Mouse (Mus musculus) olfactory bulb, adult 2 months (tissue): ENCODE data around the gene Sstr5. TPM values are rescaled to one million over a fixed set of nuclear protein-coding genes. Genes with fewer than 3 reads are reported as not detected.

ENCODE experiments used
- H3K27ac ChIP-seq: fragments of 200-500 bp; 2 replicates; pipeline ENCODE4 v1.5.1; 2012; ENCODE audit warnings: low read depth, low read length; ENCODE audit not compliant: insufficient read depth
- H3K4me1 ChIP-seq: fragments of 200-500 bp; 2 replicates; pipeline ENCODE4 v1.6.1; 2012; ENCODE audit warnings: low read length; ENCODE audit not compliant: control insufficient read depth, insufficient read depth
- H3K4me3 ChIP-seq: fragments of 200-500 bp; 2 replicates; pipeline ENCODE4 v1.5.1; 2012; ENCODE audit warnings: mild to moderate bottlenecking, low read depth, low read length, moderate library complexity; ENCODE audit not compliant: insufficient read depth
- CTCF ChIP-seq: fragments of 200-500 bp; IDR thresholded peaks from 2 replicates; pipeline ENCODE4 v1.5.1; 2012; ENCODE audit warnings: low read depth, mild to moderate bottlenecking, low read length, moderate library complexity; ENCODE audit not compliant: insufficient read depth
- POLR2A ChIP-seq: fragments of 200-500 bp; IDR thresholded peaks from 2 replicates; pipeline ENCODE4 v1.6.1; 2012; ENCODE audit warnings: mild to moderate bottlenecking, low read depth, low read length, moderate library complexity; ENCODE audit not compliant: insufficient read depth
- WGBS: fragments of 180-500 bp; shearing (Covaris S2); methylation state at CpG from one replicate; pipeline ENCODE4 v1.1.7; 2018; 5-methylcytosine and 5-hydroxymethylcytosine counted together
- polyA plus RNA-seq: library from polyadenylated mRNA; stranded (reverse); fragments of >200 nt; gene quantifications from 2 replicates; pipeline ENCODE4 v1.2.4, GENCODE M21; 2012; ENCODE audit warnings: low replicate concordance; ENCODE audit not compliant: missing spikeins, insufficient read depth, insufficient read length

The Sstr5 gene
- not detected in 2 replicates for polyA plus RNA-seq

- no peak for TF ChIP-seq POLR2A
- no peak for TF ChIP-seq CTCF
- Histone ChIP-seq H3K4me1 (peaks cover 8% of the 10 kb centered on the region; the same call in 1 of the 2 replicates), H3K4me3 (0 out of 2 replicates have a peak within 1 kb of the TSS, but pooled peaks have one; percentile 7), H3K27ac (no peak within 1 kb of the TSS)
- 1% methylated on average over 28 of the region's 28 CpGs for WGBS
Measured at GRCm38 (mm10) chr17:25497013-25497412, at the start of gene Sstr5. Sstr5 (minus strand) TSS chr17:25497288.

DNA sequence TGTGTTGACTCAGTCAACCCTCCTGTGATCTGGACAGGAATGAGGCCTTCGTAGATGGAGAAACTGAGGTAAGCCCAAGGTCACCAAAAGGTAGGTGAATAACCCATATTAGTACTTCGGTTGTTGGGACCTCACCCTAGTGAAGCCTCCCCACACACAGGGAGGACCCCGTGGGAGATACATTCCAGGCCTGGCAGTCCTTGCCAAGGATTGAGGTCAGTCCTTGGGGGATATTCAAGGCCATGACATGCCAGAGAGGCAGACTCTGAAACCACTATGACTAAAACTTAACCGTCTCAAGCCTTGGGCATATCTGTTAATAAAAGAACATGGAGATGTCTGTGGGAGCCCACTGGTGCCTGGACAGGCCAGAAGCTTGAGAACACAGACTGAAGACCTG lies 44.7 kb upstream of the Sstr5 start:
- Histone ChIP-seq H3K4me3 (no peak overlapping the region), H3K4me1 (peaks cover 12% of the 10 kb centered on the region), H3K27ac (no peak overlapping the region)
- TF ChIP-seq CTCF = no peak
- TF ChIP-seq POLR2A = no peak
- WGBS = 87% methylated on average over 4 of the region's 4 CpGs

- 85% methylated on average over 5 of the region's 5 CpGs for WGBS
- Histone ChIP-seq H3K27ac (no peak overlapping the region), H3K4me1 (peaks cover 10% of the 10 kb centered on the region), H3K4me3 (no peak overlapping the region)
- TF ChIP-seq CTCF (no peak), POLR2A (no peak)
Measured at GRCm38 (mm10) chr17:25540731-25541130, 43.6 kb upstream of the Sstr5 start.

GRCm38 (mm10) chr17:25538945-25539875 lies 42.1 kb upstream of the Sstr5 start:
- no peak overlapping the region for H3K4me3 ChIP-seq
- peaks cover 10% of the 10 kb centered on the region for H3K4me1 ChIP-seq
- WGBS = 42% methylated on average over 27 of the region's 27 CpGs
- no peak overlapping the region for H3K27ac ChIP-seq
- no peak for TF ChIP-seq POLR2A

- no peak overlapping the region for H3K27ac ChIP-seq
- TF ChIP-seq CTCF (no peak), POLR2A (no peak)
- 54% methylated on average over 8 of the region's 8 CpGs for WGBS
- peaks cover 10% of the 10 kb centered on the region; the same call in 1 of the 2 replicates for H3K4me1 ChIP-seq
- no peak overlapping the region for H3K4me3 ChIP-seq
Measured at GRCm38 (mm10) chr17:25530357-25531022, 33.4 kb upstream of the Sstr5 start.

DNA sequence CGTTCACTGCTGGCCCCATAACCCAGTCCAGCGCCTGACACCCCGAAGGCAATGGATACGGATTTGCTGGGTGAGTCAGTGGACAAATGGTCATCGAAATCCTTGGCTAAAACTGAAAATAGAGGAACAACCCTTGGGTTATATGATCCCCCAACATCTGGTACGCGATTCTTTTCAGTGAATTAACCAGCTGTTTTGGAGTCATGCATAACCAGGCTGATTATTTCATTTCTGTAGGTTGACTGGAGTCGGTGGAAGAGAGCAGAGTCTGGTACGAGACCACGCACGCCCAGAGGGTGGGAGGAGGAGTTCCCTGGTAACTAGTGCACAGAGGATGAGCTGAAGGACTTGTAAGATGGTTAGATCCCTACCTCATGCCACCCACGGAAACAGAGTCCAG lies 25.0 kb upstream of the Sstr5 start:
- H3K4me3 ChIP-seq = no peak overlapping the region
- WGBS = 83% methylated on average over 12 of the region's 12 CpGs
- H3K4me1 ChIP-seq = peaks cover 20% of the 10 kb centered on the region
- H3K27ac ChIP-seq = no peak overlapping the region
- TF ChIP-seq CTCF (no peak), POLR2A (no peak)

GRCm38 (mm10) chr17:25520492-25520891 lies 23.4 kb upstream of the Sstr5 start:
- Histone ChIP-seq H3K27ac (no peak overlapping the region), H3K4me1 (peaks cover 18% of the 10 kb centered on the region), H3K4me3 (no peak overlapping the region)
- TF ChIP-seq POLR2A (no peak), CTCF (no peak)
- 57% methylated on average over 9 of the region's 9 CpGs for WGBS

DNA sequence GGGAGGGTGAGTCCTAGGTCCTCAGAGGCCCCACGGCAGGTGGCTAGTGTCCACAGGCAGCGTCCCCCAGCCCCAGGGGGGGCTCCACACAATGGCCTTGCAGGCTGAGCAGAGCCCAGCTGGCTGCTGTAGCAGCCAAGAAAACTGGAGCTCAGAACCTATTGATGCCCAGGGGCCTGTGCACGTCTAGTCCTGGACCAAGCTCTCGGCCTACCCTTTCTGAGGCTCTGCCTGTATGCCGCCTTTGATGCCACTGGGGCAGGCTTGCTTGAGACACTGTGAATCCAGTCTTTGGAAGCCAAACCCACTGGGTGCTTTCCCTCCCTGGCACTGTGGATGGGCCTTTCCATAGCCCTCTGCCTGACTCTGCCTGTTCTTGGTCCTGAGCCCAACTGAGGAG lies 22.4 kb upstream of the Sstr5 start:
- 68% methylated on average over 5 of the region's 5 CpGs for WGBS
- H3K4me3 ChIP-seq = no peak overlapping the region
- H3K27ac ChIP-seq = no peak overlapping the region
- H3K4me1 ChIP-seq = peaks cover 18% of the 10 kb centered on the region
- no peak for TF ChIP-seq POLR2A
- no peak for TF ChIP-seq CTCF

DNA sequence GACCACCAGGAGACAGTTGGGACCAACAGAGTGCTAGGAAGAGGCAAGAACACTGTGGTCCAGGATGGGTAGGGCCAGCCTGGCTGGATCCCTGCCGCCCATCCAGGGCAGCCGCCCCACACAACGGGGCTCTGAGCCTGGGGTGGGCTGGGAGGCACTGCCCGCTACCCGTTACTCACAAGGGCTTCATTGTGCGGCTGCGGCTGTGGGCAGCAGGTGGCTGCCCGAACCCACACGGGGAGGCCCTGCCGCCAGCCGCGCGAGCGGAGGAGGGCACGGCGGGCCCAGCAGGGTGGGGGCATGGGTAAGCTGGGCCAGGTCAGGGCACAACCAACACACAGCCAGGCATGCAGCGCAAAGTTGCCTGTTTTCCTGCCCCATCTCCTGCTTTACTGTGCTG lies 21.1 kb upstream of the Sstr5 start:
- Histone ChIP-seq H3K27ac (no peak overlapping the region), H3K4me3 (no peak overlapping the region), H3K4me1 (peaks cover 13% of the 10 kb centered on the region)
- no peak for TF ChIP-seq POLR2A
- no peak for TF ChIP-seq CTCF
- 49% methylated on average over 17 of the region's 17 CpGs for WGBS
